Mouse (Mus musculus): Measurements from ENCODE around the gene Prox2. TPM values are rescaled to one million over a fixed set of nuclear protein-coding genes. Genes with fewer than 3 reads are reported as not detected.
A peak's percentile ranks its signal among the peaks of the same experiment; 100 is the strongest.

Gene Prox2
- polyA plus RNA-seq, 1 experiment: 2.9 TPM

DNA sequence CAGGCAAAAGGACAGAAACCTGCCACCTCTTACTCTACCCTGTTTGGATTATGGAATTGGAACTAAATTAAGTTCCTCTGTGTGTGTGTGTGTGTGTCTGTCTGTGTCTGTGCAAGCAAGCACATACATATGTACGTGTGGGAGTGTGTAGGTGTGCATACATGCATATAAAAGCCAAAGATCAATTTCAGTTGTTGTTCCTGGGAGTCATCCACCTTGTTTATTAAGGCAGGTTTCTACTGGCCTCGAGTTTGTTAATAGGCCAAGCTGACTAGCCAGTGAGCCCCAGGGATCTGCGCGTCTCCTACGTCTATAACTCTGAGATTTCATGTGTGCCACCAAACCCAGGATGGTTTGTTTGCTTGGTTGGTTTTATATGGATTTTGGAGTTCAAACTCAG lies 14.2 kb upstream of the Prox2 start:
- Histone ChIP-seq H3K4me1 (ENCODE audit: control insufficient read depth, insufficient read depth, low read length) (peaks cover 8% of the 10 kb centered on the region), H3K4me3 (replicated peaks; ENCODE audit: control insufficient read depth, low read depth, low read length) (no peak overlapping the region), H3K27ac (ENCODE audit: control insufficient read depth, insufficient read depth, low read depth, low read length, poor library complexity) (no peak overlapping the region)
- TF ChIP-seq CTCF (IDR thresholded peaks at IDR 0.05; ENCODE audit: control insufficient read depth, insufficient read depth, low read length): no peak
- no peak for TF ChIP-seq POLR2A (IDR thresholded peaks at IDR 0.05; ENCODE audit: borderline replicate concordance, control insufficient read depth, low read depth, low read length)
- WGBS: 93% methylated on average over 5 of the region's 5 CpGs

- H3K4me3 ChIP-seq (replicated peaks; ENCODE audit: control insufficient read depth, low read depth, low read length): no peak overlapping the region
- H3K27ac ChIP-seq (ENCODE audit: control insufficient read depth, insufficient read depth, low read depth, low read length, poor library complexity): peak overlapping the region; percentile 45; the same call in 1 of the 2 replicates
- H3K4me1 ChIP-seq (ENCODE audit: control insufficient read depth, insufficient read depth, low read length): peaks cover 6% of the 10 kb centered on the region
- TF ChIP-seq POLR2A (IDR thresholded peaks at IDR 0.05; ENCODE audit: borderline replicate concordance, control insufficient read depth, low read depth, low read length) (no peak), CTCF (IDR thresholded peaks at IDR 0.05; ENCODE audit: control insufficient read depth, insufficient read depth, low read length) (no peak)
- 62% methylated on average over 11 of the region's 11 CpGs for WGBS
These were observed 13.1 kb upstream of the Prox2 start for GRCm38 (mm10) chr12:85123645-85124044.

GRCm38 (mm10) chr12:85123108-85123530 lies 12.6 kb upstream of the Prox2 start:
- H3K4me3 ChIP-seq (replicated peaks; ENCODE audit: control insufficient read depth, low read depth, low read length): no peak overlapping the region
- 39% methylated on average over 9 of the region's 9 CpGs for WGBS
- peak overlapping the region; percentile 33; the same call in 1 of the 2 replicates for H3K27ac ChIP-seq (ENCODE audit: control insufficient read depth, insufficient read depth, low read depth, low read length, poor library complexity)
- peaks cover 4% of the 10 kb centered on the region for H3K4me1 ChIP-seq (ENCODE audit: control insufficient read depth, insufficient read depth, low read length)
- no peak for TF ChIP-seq CTCF (IDR thresholded peaks at IDR 0.05; ENCODE audit: control insufficient read depth, insufficient read depth, low read length)
- TF ChIP-seq POLR2A (IDR thresholded peaks at IDR 0.05; ENCODE audit: borderline replicate concordance, control insufficient read depth, low read depth, low read length): no peak

DNA sequence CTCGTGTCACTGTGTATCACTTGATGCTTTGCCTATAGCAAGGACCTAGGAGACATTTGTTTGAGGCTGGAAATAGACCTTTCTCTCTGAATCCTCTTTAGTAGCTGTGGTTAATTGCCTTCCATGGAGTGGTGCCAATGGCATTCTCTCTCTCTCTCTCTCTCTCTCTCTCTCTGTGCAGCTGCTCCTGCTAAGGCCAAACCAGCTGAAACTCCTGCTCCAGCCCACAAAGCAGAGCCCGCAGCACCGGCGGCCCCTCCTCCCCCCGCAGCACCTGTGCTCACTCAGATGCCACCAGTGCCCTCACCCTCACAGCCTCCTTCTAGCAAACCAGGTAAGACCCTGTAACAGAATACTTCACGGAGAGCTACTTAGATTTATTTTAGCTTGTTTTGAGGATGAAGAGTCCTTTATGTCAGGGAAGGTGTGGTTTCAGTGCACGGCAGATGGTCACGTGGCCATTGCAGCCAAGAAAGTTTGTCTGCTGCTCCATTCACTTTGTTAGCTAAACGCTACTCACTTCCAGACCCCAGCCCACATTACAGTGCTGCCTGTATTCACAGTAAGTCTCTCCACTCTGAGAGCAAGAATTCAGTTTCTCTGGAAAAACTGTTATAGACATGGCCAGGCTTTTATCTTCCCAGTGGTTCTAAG lies 11.4 kb upstream of the Prox2 start:
- H3K4me3 ChIP-seq (replicated peaks; ENCODE audit: control insufficient read depth, low read depth, low read length): no peak overlapping the region
- TF ChIP-seq POLR2A (IDR thresholded peaks at IDR 0.05; ENCODE audit: borderline replicate concordance, control insufficient read depth, low read depth, low read length) (no peak), CTCF (IDR thresholded peaks at IDR 0.05; ENCODE audit: control insufficient read depth, insufficient read depth, low read length) (no peak)
- WGBS: 83% methylated on average over 9 of the region's 9 CpGs
- no peak overlapping the region for H3K27ac ChIP-seq (ENCODE audit: control insufficient read depth, insufficient read depth, low read depth, low read length, poor library complexity)
- peaks cover 4% of the 10 kb centered on the region for H3K4me1 ChIP-seq (ENCODE audit: control insufficient read depth, insufficient read depth, low read length)

GRCm38 (mm10) chr12:85115678-85116077 lies 5.1 kb upstream of the Prox2 start:
- 64% methylated on average over 7 of the region's 7 CpGs for WGBS
- H3K27ac ChIP-seq (ENCODE audit: control insufficient read depth, insufficient read depth, low read depth, low read length, poor library complexity): no peak overlapping the region
- no peak overlapping the region for H3K4me3 ChIP-seq (replicated peaks; ENCODE audit: control insufficient read depth, low read depth, low read length)
- no peak for TF ChIP-seq POLR2A (IDR thresholded peaks at IDR 0.05; ENCODE audit: borderline replicate concordance, control insufficient read depth, low read depth, low read length)
- no peak for TF ChIP-seq CTCF (IDR thresholded peaks at IDR 0.05; ENCODE audit: control insufficient read depth, insufficient read depth, low read length)
- H3K4me1 ChIP-seq (ENCODE audit: control insufficient read depth, insufficient read depth, low read length): no peaks in the 10 kb centered on the region; the same call in 1 of the 2 replicates

GRCm38 (mm10) chr12:85113917-85114316 lies 3.4 kb upstream of the Prox2 start:
- H3K27ac ChIP-seq (ENCODE audit: control insufficient read depth, insufficient read depth, low read depth, low read length, poor library complexity): no peak overlapping the region
- TF ChIP-seq POLR2A (IDR thresholded peaks at IDR 0.05; ENCODE audit: borderline replicate concordance, control insufficient read depth, low read depth, low read length): no peak
- no peak for TF ChIP-seq CTCF (IDR thresholded peaks at IDR 0.05; ENCODE audit: control insufficient read depth, insufficient read depth, low read length)
- peaks cover 4% of the 10 kb centered on the region for H3K4me1 ChIP-seq (ENCODE audit: control insufficient read depth, insufficient read depth, low read length)
- H3K4me3 ChIP-seq (replicated peaks; ENCODE audit: control insufficient read depth, low read depth, low read length): no peak overlapping the region
- 84% methylated on average over 3 of the region's 3 CpGs for WGBS

DNA sequence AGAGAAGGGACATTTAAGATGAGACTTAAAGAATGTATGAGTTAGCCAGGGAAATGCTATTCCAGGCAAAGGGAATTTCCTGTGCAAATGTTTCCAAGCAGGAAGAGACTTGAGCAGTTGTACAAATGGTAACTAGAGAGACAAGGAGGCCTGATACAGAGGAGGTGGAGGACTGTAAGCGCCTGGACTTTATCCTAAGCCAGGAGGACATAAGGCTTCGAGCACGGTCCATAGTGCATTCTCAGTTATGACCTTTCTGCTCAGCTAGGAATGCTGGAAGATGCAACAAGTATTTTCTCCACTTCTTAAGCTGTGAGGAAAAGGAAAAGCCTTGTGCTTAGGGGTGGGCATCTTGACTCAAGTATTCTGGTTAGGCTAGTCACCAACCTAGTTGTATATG lies 2.8 kb upstream of the Prox2 start:
- TF ChIP-seq POLR2A (IDR thresholded peaks at IDR 0.05; ENCODE audit: borderline replicate concordance, control insufficient read depth, low read depth, low read length) (no peak), CTCF (IDR thresholded peaks at IDR 0.05; ENCODE audit: control insufficient read depth, insufficient read depth, low read length) (no peak)
- WGBS: 97% methylated on average over 3 of the region's 3 CpGs
- H3K27ac ChIP-seq (ENCODE audit: control insufficient read depth, insufficient read depth, low read depth, low read length, poor library complexity): no peak overlapping the region
- H3K4me3 ChIP-seq (replicated peaks; ENCODE audit: control insufficient read depth, low read depth, low read length): no peak overlapping the region
- peaks cover 5% of the 10 kb centered on the region for H3K4me1 ChIP-seq (ENCODE audit: control insufficient read depth, insufficient read depth, low read length)

GRCm38 (mm10) chr12:85112550-85113251 lies 2.1 kb upstream of the Prox2 start:
- H3K4me1 ChIP-seq (ENCODE audit: control insufficient read depth, insufficient read depth, low read length): peaks cover 5% of the 10 kb centered on the region
- TF ChIP-seq POLR2A (IDR thresholded peaks at IDR 0.05; ENCODE audit: borderline replicate concordance, control insufficient read depth, low read depth, low read length) (no peak), CTCF (IDR thresholded peaks at IDR 0.05; ENCODE audit: control insufficient read depth, insufficient read depth, low read length) (no peak)
- no peak overlapping the region for H3K27ac ChIP-seq (ENCODE audit: control insufficient read depth, insufficient read depth, low read depth, low read length, poor library complexity)
- WGBS: 70% methylated on average over 7 of the region's 7 CpGs
- H3K4me3 ChIP-seq (replicated peaks; ENCODE audit: control insufficient read depth, low read depth, low read length): peak overlapping the region; percentile 36

Data from bone marrow, adult 2 months (tissue).